ENCODE assay signal across 7 mouse cellular contexts in genomic region chr6:148046881-148047649, GRCm38 (mm10). TPM values are rescaled to one million over a fixed set of nuclear protein-coding genes. Genes with fewer than 3 reads are reported as not detected.
A peak's percentile ranks its signal among the peaks of the same experiment; 100 is the strongest.
DNase-seq lines count a peak whose midpoint lies in the region; ATAC-seq and TF ChIP-seq lines count a peak whose summit lies in the region.

Gene Far2 (plus strand): TSS chr6:148047259.

- peak within 1 kb of the TSS; percentile 32 for H3K4me3 ChIP-seq in embryonic facial prominence, embryonic 11.5 days (ENCODE audit: low read depth, low read length)
- H3K4me3 ChIP-seq in hindbrain, embryonic 12.5 days, result peak within 1 kb of the TSS; percentile 40
- peak within 1 kb of the TSS; percentile 45 for H3K4me3 ChIP-seq in olfactory bulb, adult 2 months (ENCODE audit: insufficient read depth, low read depth, low read length)

- no peaks in the 10 kb centered on the region for H3K9me3 ChIP-seq in embryonic facial prominence, embryonic 11.5 days (replicated peaks; ENCODE audit: control insufficient read depth, low read length)
- H3K9me3 ChIP-seq in hindbrain, embryonic 12.5 days (replicated peaks), result no peaks in the 10 kb centered on the region

- H3K4me1 ChIP-seq in embryonic facial prominence, embryonic 11.5 days (ENCODE audit: control insufficient read depth, insufficient read depth, low read length), result no peaks in the 10 kb centered on the region
- H3K4me1 ChIP-seq in hindbrain, embryonic 12.5 days, result 0 out of 2 replicates have a peak, but pooled peaks cover 3% of the 10 kb centered on the region
- H3K4me1 ChIP-seq in olfactory bulb, adult 2 months (ENCODE audit: control insufficient read depth, insufficient read depth, low read length), result peaks cover 4% of the 10 kb centered on the region; the same call in 1 of the 2 replicates

- TF ChIP-seq POLR2A in olfactory bulb, adult 2 months (IDR thresholded peaks at IDR 0.05; ENCODE audit: insufficient read depth, low read depth, low read length), result no peak

- peak within 1 kb of the TSS; percentile 53 for H3K9ac ChIP-seq in embryonic facial prominence, embryonic 11.5 days (replicated peaks; ENCODE audit: low read length)
- H3K9ac ChIP-seq in hindbrain, embryonic 12.5 days, result peak within 1 kb of the TSS; percentile 55; the same call in 1 of the 2 replicates

- DNase-seq in ES-CJ7 (ENCODE audit: low read depth, low spot score), result peak; percentile 19
- peak; percentile 32 for DNase-seq in ZHBTc4 (ENCODE audit: low read depth, low spot score)
- peak; percentile 16 for DNase-seq in embryonic facial prominence, embryonic 11.5 days (ENCODE audit: low spot score)
- DNase-seq in left cerebral cortex, postnatal 4 days, result peak; percentile 19

- H3K36me3 ChIP-seq in embryonic facial prominence, embryonic 11.5 days (replicated peaks; ENCODE audit: control insufficient read depth, insufficient read depth, low read depth, low read length), result no peaks in the 10 kb centered on the region
- no peaks in the 10 kb centered on the region for H3K36me3 ChIP-seq in hindbrain, embryonic 12.5 days

- peak within 1 kb of the TSS; percentile 65 for H3K4me2 ChIP-seq in embryonic facial prominence, embryonic 11.5 days (ENCODE audit: low read depth, low read length)
- peak within 1 kb of the TSS; percentile 72 for H3K4me2 ChIP-seq in hindbrain, embryonic 12.5 days (replicated peaks)

- TF ChIP-seq CTCF in olfactory bulb, adult 2 months (IDR thresholded peaks at IDR 0.05; ENCODE audit: insufficient read depth, low read depth, low read length), result no peak

- ATAC-seq in embryonic facial prominence, embryonic 11.5 days (replicated peaks; ENCODE audit: insufficient number of reproducible peaks, low FRiP score, low TSS enrichment, low read depth), result no peak
- peak; percentile 66 for ATAC-seq in hindbrain, embryonic 12.5 days (ENCODE audit: low FRiP score)
- ATAC-seq in megakaryocyte-erythroid progenitor cell, adult 5-6 weeks (replicated peaks; ENCODE audit: low FRiP score, low TSS enrichment, poor library complexity, severe bottlenecking), result no peak

- H3K27me3 ChIP-seq in embryonic facial prominence, embryonic 11.5 days (ENCODE audit: control insufficient read depth, insufficient read depth, low read length), result peaks cover 8% of the 10 kb centered on the region
- peaks cover 11% of the 10 kb centered on the region for H3K27me3 ChIP-seq in hindbrain, embryonic 12.5 days

- WGBS in embryonic facial prominence, embryonic 11.5 days, result 3% methylated on average over 34 of the region's 34 CpGs
- 3% methylated on average over 34 of the region's 34 CpGs for WGBS in hindbrain, embryonic 12.5 days
- 5% methylated on average over 34 of the region's 34 CpGs for WGBS in olfactory bulb, adult 2 months

- no peak within 1 kb of the TSS for H3K27ac ChIP-seq in embryonic facial prominence, embryonic 11.5 days (replicated peaks; ENCODE audit: low read depth, low read length)
- H3K27ac ChIP-seq in hindbrain, embryonic 12.5 days, result no peak within 1 kb of the TSS
- no peak within 1 kb of the TSS for H3K27ac ChIP-seq in olfactory bulb, adult 2 months (ENCODE audit: insufficient read depth, low read depth, low read length)

- intact Hi-C loops in left cerebral cortex, postnatal 4 days (cut with DNase I), result no loop called here

RNA-seq across cellular contexts. Expression of gene Far2, which starts in this region (rescaled TPM):
- 2.0 and 2.4 TPM in 2 replicates for polyA plus RNA-seq in embryonic facial prominence, embryonic 11.5 days (2014; fragmentation: Nextera tagmentation; extraction: Ambion mirVana)
- polyA plus RNA-seq in hindbrain, embryonic 12.5 days (2016; fragmentation: Nextera tagmentation; extraction: Ambion mirVana), result 3.7 and 4.1 TPM in 2 replicates
- 10 to 100 TPM; 39.6 to 42.5 TPM for total RNA-seq in left cerebral cortex, postnatal 4 days (2021)
- not detected in 2 replicates for polyA plus RNA-seq in olfactory bulb, adult 2 months (2012; ENCODE audit: insufficient read depth, insufficient read length, low replicate concordance, missing spikeins)
- total RNA-seq in megakaryocyte-erythroid progenitor cell, adult 5-6 weeks (2014; fragmentation: Nextera tagmentation), result 0.37 and 2.0 TPM in 2 replicates
- total RNA-seq in megakaryocyte-erythroid progenitor cell, adult 5-6 weeks (2017), result 0.85 TPM in 1 of 2 replicates, not detected in the other

Comparison
In these comparisons a context has a peak if more than half of its experiments do, and no peak if none do; other contexts are left out.
1. RNA of gene Far2 (total RNA-seq): 39.6 to 42.5 TPM in left cerebral cortex, postnatal 4 days; 0.37 to 2.0 TPM in megakaryocyte-erythroid progenitor cell, adult 5-6 weeks; every median in the first group is over 10 times any median in the second.
2. Peak in every context shown above with its lines, with median percentiles within 50 percentile points of each other: DNase-seq and H3K4me3 ChIP-seq.